Mouse (Mus musculus): ENCODE results near the gene Znrd1.

- TF ChIP-seq TAL1 (IDR thresholded peaks at IDR 0.05; ENCODE audit: low read length) (no peak), GATA1 (IDR thresholded peaks at IDR 0.05; ENCODE audit: low read length) (no peak)
These were observed 23.0 kb upstream of the Znrd1 start, which contains the start of gene 2410137M14Rik for GRCm38 (mm10) chr17:36981221-36981813.
